Mouse (Mus musculus) small intestine, adult 2 months (tissue): ENCODE results near the gene Cacna2d4.

Experiments used
- CTCF ChIP-seq: fragments of 200-500 bp; IDR thresholded peaks from 2 replicates; pipeline ENCODE4 v1.5.1; 2012; ENCODE audit warnings: low read depth, mild to moderate bottlenecking, control low read depth, inconsistent platforms, low read length, moderate library complexity, mixed read lengths; ENCODE audit not compliant: insufficient replicate concordance, insufficient read length; ENCODE audit errors: extremely low read depth
- POLR2A ChIP-seq: fragments of 200-500 bp; IDR thresholded peaks from 2 replicates; pipeline ENCODE4 v1.6.1; 2012; ENCODE audit warnings: low read depth, mild to moderate bottlenecking, control low read depth, inconsistent platforms, low read length, moderate library complexity

DNA sequence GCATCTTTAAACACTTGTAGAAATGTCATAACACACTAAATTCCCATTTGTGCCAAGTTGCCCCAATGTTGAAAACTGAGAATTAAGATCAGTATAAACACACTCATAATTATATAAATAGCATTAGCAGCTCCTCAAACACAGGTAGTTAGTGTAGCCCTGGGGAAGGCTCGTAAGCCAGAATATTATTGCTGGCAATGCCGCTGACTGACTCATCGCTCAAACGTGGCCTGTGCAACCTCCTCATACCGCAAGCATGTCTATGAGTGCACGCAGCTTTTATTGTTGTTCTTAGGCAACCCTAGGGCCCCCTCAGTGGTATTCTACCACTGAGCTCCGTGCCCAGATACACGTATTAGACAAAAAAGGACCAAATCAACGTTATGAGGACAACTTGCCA, 156.5 kb downstream of the Cacna2d4 start:
- TF ChIP-seq CTCF (no peak), POLR2A (no peak)
